Mouse (Mus musculus) limb, embryonic 15.5 days (tissue): ENCODE measurements around the gene Il11ra1. TPM values are rescaled to one million over a fixed set of nuclear protein-coding genes. Genes with fewer than 3 reads are reported as not detected.
"Not testable (repeated sequence)": the region's sequence is repeated elsewhere in the genome, so short reads cannot be mapped to it uniquely, and the experiment has no call there.

ENCODE experiments used
- ATAC-seq: fragments of 200-750 bp; cut with Nextera tagmentation; 2 replicates; pipeline ENCODE4 v1.8.0; 2017; ENCODE audit warnings: low read depth, moderate TSS enrichment; ENCODE audit not compliant: insufficient number of reproducible peaks, low FRiP score, low TSS enrichment
- H3K27ac ChIP-seq: fragments of 300-500 bp; sonication (generic); 2 replicates; pipeline ENCODE4 v1.5.1; 2015; ENCODE audit warnings: moderate library complexity, mild to moderate bottlenecking, inconsistent platforms
- H3K27me3 ChIP-seq: fragments of 300-500 bp; sonication (generic); 2 replicates; pipeline ENCODE4 v1.6.1; 2015; ENCODE audit warnings: inconsistent platforms
- H3K36me3 ChIP-seq: fragments of 300-500 bp; sonication (generic); 2 replicates; pipeline ENCODE4 v1.6.1; 2015; ENCODE audit warnings: inconsistent platforms
- H3K4me1 ChIP-seq: fragments of 300-500 bp; sonication (generic); 2 replicates; pipeline ENCODE4 v1.6.1; 2015; ENCODE audit warnings: inconsistent platforms
- H3K4me2 ChIP-seq: fragments of 300-500 bp; sonication (generic); 2 replicates; pipeline ENCODE4 v1.6.1; 2015; ENCODE audit warnings: mild to moderate bottlenecking, inconsistent platforms
- H3K4me3 ChIP-seq: fragments of 300-500 bp; sonication (generic); 2 replicates; pipeline ENCODE4 v1.5.1; 2015; ENCODE audit warnings: mild to moderate bottlenecking, inconsistent platforms
- H3K9ac ChIP-seq: fragments of 300-500 bp; sonication (generic); 2 replicates; pipeline ENCODE4 v1.6.1; 2015; ENCODE audit warnings: inconsistent platforms
- H3K9me3 ChIP-seq: fragments of 300-500 bp; sonication (generic); 2 replicates; pipeline ENCODE4 v1.6.1; 2016; ENCODE audit warnings: inconsistent platforms
- WGBS: fragments of 180-500 bp; shearing (Covaris S2); methylation state at CpG from one replicate; pipeline ENCODE4 v1.1.7; 2015; 5-methylcytosine and 5-hydroxymethylcytosine counted together
- polyA plus RNA-seq: library from polyadenylated mRNA; unstranded; fragments of >200 nt; fragmentation: Nextera tagmentation; extraction: Ambion mirVana; gene quantifications from 2 replicates; pipeline ENCODE4 v1.2.1, GENCODE M21; 2015

The Il11ra1 gene
- polyA plus RNA-seq, 1 experiment from 2014 or later: 444 TPM

GRCm38 (mm10) chr4:41698421-41699016 is 1.3 kb upstream of the Il11ra1 start:
- H3K4me2 ChIP-seq: peak overlapping the region; percentile 22; the same call in 1 of the 2 replicates
- not testable (repeated sequence) for H3K36me3 ChIP-seq, H3K9me3 ChIP-seq, H3K27ac ChIP-seq, H3K4me1 ChIP-seq, H3K27me3 ChIP-seq, H3K9ac ChIP-seq, H3K4me3 ChIP-seq, ATAC-seq
- 4% methylated on average over 25 of the region's 32 CpGs for WGBS

GRCm38 (mm10) chr4:41700224-41700623 is 435 bp downstream of the Il11ra1 start:
- not testable (repeated sequence) for H3K36me3 ChIP-seq, ATAC-seq, H3K4me1 ChIP-seq, H3K4me2 ChIP-seq, H3K27ac ChIP-seq, H3K9me3 ChIP-seq, H3K4me3 ChIP-seq, H3K9ac ChIP-seq
- H3K27me3 ChIP-seq: peaks cover 20% of the 10 kb centered on the region
- 69% methylated on average over 4 of the region's 8 CpGs for WGBS

DNA sequence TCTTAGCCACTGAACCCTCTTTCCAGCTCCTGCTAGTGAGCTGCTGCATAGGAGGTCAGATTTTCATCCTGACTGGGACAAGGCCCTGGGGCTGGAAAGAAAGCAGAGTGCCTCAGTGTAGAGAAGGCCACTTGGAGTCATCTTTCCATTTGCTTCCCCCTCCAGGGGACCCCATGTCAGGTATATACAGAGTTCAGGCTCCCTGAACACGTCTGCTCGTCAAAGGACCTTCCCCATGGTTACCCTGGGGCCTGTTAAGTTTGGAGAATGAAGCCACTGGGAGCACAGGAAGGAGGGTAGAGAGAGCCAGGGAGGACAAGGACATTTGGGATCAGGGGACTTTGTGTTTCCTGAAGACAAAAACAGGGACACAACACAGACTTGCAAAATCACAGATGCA is 2.4 kb downstream of the Il11ra1 start:
- not testable (repeated sequence) for H3K9ac ChIP-seq, H3K36me3 ChIP-seq, H3K4me3 ChIP-seq, H3K27ac ChIP-seq, H3K4me2 ChIP-seq, ATAC-seq, H3K9me3 ChIP-seq
- peaks cover 38% of the 10 kb centered on the region for H3K27me3 ChIP-seq
- WGBS: 55% methylated on average over 2 of the region's 2 CpGs
- H3K4me1 ChIP-seq: peaks cover 23% of the 10 kb centered on the region

DNA sequence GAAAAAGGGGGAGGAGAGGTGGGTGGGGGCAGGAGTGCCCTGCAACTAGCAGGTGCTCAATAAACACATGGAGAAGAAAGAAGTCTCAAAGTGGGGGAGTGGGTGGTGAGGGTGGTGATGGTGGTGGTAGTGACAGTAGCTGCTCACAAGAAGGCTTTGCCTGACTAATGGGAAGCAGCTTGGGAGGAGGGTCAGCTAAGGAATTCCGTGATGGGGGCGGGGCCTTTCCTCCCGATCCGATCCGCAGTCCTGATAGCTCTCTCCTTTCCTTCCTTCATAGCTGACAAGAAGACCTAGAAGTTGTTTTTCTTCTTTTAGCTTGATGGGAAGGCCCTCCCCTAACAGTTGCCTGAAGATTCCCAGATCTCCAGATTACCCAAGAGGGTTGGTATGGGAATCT is 4.9 kb downstream of the Il11ra1 start:
- 0% methylated on average over 5 of the region's 5 CpGs for WGBS
- H3K4me3 ChIP-seq: no peak overlapping the region
- H3K9me3 ChIP-seq: no peaks in the 10 kb centered on the region
- no peak for ATAC-seq
- no peak overlapping the region for H3K4me2 ChIP-seq
- peaks cover 45% of the 10 kb centered on the region for H3K27me3 ChIP-seq
- H3K27ac ChIP-seq: no peak overlapping the region
- H3K36me3 ChIP-seq: no peaks in the 10 kb centered on the region
- H3K9ac ChIP-seq: no peak overlapping the region
- H3K4me1 ChIP-seq: peaks cover 31% of the 10 kb centered on the region

- Histone ChIP-seq H3K4me1 (peaks cover 35% of the 10 kb centered on the region), H3K36me3 (peaks cover 4% of the 10 kb centered on the region; the same call in 1 of the 2 replicates), H3K27me3 (peaks cover 45% of the 10 kb centered on the region), H3K9me3 (no peaks in the 10 kb centered on the region), H3K9ac (no peak overlapping the region), H3K4me3 (no peak overlapping the region), H3K4me2 (no peak overlapping the region), H3K27ac (no peak overlapping the region)
- ATAC-seq: no peak
- 56% methylated on average over 19 of the region's 19 CpGs for WGBS
Measured at GRCm38 (mm10) chr4:41705922-41706754, 6.3 kb downstream of the Il11ra1 start.

DNA sequence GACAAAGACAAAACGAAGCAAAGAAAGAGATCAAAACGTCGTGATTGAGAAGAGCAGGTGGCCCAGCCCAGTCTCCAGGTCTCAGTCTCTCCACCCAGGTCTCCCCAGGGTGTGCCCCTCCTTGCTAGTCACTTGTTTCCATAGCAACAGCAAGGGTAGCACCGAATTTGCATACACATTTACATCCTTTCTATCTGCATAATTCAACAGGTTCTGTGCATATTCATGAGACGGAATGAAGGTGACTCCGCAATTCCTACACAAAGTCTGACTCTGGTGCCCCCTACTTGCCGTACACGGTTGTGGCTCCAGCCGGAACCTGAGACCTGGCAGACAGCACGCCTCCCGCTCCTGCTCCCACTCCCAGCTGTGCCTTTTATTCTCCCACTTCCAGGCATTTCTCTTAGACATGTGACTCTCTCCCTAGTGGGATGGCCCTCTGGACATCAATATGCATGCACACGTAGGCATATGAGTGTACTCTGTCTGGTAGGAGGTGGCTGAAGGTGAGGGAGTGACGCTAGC is 7.3 kb downstream of the Il11ra1 start:
- H3K9ac ChIP-seq: no peak overlapping the region
- 0 out of 2 replicates have a peak, but pooled peaks have one; percentile 52 for ATAC-seq
- 2% methylated on average over 13 of the region's 13 CpGs for WGBS
- peaks cover 5% of the 10 kb centered on the region; the same call in 1 of the 2 replicates for H3K36me3 ChIP-seq
- peaks cover 45% of the 10 kb centered on the region for H3K27me3 ChIP-seq
- peaks cover 44% of the 10 kb centered on the region for H3K4me1 ChIP-seq
- no peaks in the 10 kb centered on the region for H3K9me3 ChIP-seq
- no peak overlapping the region for H3K27ac ChIP-seq
- H3K4me3 ChIP-seq: no peak overlapping the region
- peak overlapping the region; percentile 33; the same call in 1 of the 2 replicates for H3K4me2 ChIP-seq

DNA sequence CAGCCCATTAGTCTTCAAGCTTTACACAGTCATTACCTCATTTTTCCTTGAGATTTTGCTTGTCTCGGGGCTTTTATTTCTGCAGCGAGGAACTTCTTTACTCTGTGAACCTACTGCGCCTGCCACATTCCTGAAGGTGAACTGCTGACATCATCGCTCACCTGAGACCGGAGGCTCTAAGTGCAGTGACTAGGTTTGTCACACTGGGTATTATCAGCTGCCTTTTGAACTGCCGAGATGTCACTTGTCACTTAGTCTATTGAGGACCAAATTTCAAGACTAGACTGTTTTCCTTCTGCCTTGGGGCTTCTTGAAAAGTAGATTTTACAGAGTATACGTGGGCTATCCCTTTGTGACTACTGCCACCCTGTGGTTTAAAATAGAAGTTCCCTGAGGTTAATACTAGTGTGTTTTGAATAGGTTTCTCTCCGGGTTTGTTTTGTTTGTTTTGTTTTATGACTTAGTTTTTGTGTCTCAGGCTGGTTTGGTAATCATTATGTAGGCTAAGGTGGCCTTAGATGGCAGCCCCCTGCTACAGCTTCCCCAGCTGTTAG is 8.5 kb downstream of the Il11ra1 start:
- Histone ChIP-seq H3K27ac (no peak overlapping the region), H3K9ac (no peak overlapping the region), H3K4me2 (no peak overlapping the region), H3K4me3 (no peak overlapping the region), H3K4me1 (peaks cover 51% of the 10 kb centered on the region), H3K36me3 (peaks cover 5% of the 10 kb centered on the region; the same call in 1 of the 2 replicates), H3K9me3 (no peaks in the 10 kb centered on the region), H3K27me3 (peaks cover 42% of the 10 kb centered on the region)
- ATAC-seq: no peak
- 36% methylated on average over 8 of the region's 8 CpGs for WGBS

- Histone ChIP-seq H3K27me3 (peaks cover 25% of the 10 kb centered on the region), H3K36me3 (peaks cover 11% of the 10 kb centered on the region), H3K4me2 (no peak overlapping the region), H3K4me3 (no peak overlapping the region), H3K27ac (no peak overlapping the region), H3K9ac (no peak overlapping the region), H3K4me1 (peaks cover 54% of the 10 kb centered on the region), H3K9me3 (no peaks in the 10 kb centered on the region)
- 63% methylated on average over 4 of the region's 4 CpGs for WGBS
- no peak for ATAC-seq
Measured at GRCm38 (mm10) chr4:41710229-41710628, 10.4 kb downstream of the Il11ra1 start.

- H3K36me3 ChIP-seq: peaks cover 18% of the 10 kb centered on the region
- H3K27ac ChIP-seq: peak overlapping the region; percentile 11; the same call in 1 of the 2 replicates
- 51% methylated on average over 16 of the region's 16 CpGs for WGBS
- peak overlapping the region; percentile 68 for H3K9ac ChIP-seq
- no peaks in the 10 kb centered on the region for H3K9me3 ChIP-seq
- peaks cover 51% of the 10 kb centered on the region for H3K4me1 ChIP-seq
- ATAC-seq: no peak
- peaks cover 10% of the 10 kb centered on the region for H3K27me3 ChIP-seq
- H3K4me2 ChIP-seq: peak overlapping the region; percentile 84
- peak overlapping the region; percentile 55 for H3K4me3 ChIP-seq
Measured at GRCm38 (mm10) chr4:41711705-41712375, 12.1 kb downstream of the Il11ra1 start.

DNA sequence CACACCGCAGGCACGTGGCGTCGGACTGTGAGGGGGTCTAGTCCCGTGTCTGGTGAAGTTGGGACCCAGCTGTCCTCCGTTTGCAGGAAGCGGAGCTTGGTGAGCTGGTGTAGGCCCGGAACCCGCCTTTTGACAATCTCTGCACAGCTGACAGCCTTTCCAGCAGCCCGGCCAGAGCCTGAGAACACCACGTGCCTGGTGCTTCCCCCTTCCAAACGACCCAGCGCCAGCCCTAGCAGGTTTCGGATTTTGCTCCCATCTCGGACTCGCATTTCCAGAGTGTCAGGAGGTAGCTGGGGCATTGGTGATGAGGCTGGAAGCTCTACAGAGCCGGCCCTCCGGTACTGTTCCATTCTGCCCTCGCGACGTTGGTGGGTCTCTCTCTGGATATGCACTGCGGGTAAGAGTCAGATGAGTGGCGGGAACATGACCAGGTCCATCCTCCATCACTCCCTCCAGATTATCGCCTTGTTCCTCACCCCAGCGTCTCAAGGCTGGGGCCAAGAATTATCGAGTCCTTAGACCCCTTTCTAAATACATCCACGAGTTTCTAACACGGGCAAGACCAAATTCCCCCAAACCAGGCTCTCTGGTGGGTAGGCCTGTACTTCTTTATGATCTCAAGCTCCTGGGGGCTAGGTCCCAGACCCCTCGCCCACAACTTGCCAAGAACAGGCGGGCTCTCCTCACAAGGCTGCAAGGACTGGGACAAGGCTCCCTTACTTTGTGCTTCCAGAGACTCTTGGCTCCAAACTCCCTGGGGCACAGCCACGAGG is 12.8 kb downstream of the Il11ra1 start:
- Histone ChIP-seq H3K36me3 (peaks cover 26% of the 10 kb centered on the region), H3K4me3 (peak overlapping the region; percentile 55), H3K4me2 (peak overlapping the region; percentile 84), H3K4me1 (peaks cover 50% of the 10 kb centered on the region), H3K27ac (peak overlapping the region; percentile 61), H3K9ac (peak overlapping the region; percentile 68), H3K9me3 (no peaks in the 10 kb centered on the region), H3K27me3 (peaks cover 2% of the 10 kb centered on the region)
- no peak for ATAC-seq
- WGBS: 35% methylated on average over 31 of the region's 31 CpGs
